Mouse (Mus musculus): ENCODE results near the gene Mob3b. TPM values are rescaled to one million over a fixed set of nuclear protein-coding genes. Genes with fewer than 3 reads are reported as not detected.
A peak's percentile ranks its signal among the peaks of the same experiment; 100 is the strongest.

Mob3b gene
- polyA plus RNA-seq, 1 experiment from 2014 or later, result 18.5 TPM

DNA sequence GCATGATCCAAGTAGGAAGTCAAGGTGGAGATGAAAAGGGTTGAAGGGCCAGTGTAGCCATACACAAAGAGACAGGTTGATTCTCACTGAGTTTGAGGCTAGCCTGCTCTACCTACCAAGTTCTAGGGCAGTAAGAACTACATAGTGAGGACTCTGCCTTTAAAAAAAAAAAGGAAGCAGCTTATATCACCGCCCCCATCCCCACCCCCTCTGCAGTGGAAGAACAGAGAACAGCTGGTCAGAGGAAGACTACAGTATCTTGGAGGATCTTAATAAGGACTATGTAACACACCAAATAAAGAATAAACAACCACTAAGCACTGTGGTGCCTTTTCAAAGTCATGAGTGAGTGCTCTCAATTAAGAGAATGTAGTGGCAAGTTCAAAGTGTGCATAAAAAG is 138.9 kb downstream of the Mob3b start:
- no peaks in the 10 kb centered on the region for H3K27me3 ChIP-seq
- peaks cover 13% of the 10 kb centered on the region; the same call in 1 of the 2 replicates for H3K4me1 ChIP-seq
- H3K4me2 ChIP-seq, result no peak overlapping the region
- H3K9ac ChIP-seq, result no peak overlapping the region
- no peaks in the 10 kb centered on the region for H3K9me3 ChIP-seq
- no peak for ATAC-seq (ENCODE audit: insufficient number of reproducible peaks, insufficient read depth, low FRiP score, low TSS enrichment, low read depth)
- H3K36me3 ChIP-seq, result no peaks in the 10 kb centered on the region
- no peak overlapping the region for H3K27ac ChIP-seq
- 73% methylated on average over 1 of the region's 1 CpGs for WGBS
- H3K4me3 ChIP-seq, result no peak overlapping the region

DNA sequence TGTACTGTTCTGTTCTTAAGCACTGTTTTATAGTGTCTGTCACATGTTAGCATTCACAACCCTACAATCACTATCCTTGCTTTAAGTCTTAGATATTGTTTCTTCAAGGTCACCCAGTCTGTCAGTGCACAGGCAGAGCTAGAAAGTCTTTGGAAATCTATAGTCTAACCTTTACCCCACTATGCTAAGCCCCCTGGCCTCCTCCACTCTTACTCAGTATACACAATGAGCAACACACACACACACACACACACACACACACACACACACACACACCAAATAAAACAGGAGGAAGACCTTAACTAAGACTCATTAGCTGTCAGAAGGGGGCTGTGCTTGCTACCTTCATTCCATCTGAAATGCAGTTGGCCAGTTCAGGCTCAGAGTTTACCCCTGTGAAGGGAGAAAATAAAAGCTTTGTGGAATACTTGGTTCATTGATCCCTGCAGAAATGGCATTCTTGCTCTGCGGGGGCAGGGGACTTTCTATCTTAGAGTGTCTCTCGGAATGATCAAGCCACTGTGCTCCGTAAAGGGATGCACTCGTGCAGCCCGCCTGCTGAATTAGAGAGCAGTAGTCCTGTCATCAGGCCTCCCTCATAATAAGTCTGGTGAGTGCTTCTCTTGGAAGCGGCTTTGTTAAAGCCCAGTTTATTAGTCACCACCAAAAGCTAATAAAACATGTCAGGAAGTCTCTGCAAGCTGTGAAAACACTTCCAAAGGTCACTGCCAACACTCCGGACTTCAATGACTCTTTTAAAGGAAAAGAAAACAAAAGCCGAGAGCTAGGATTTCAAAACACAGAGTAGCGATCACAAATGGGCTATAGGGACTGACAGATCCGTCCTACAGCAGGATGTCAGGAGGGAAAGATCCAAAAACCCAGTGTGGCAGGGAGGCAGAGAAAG is 144.6 kb downstream of the Mob3b start:
- Histone ChIP-seq H3K27me3 (no peaks in the 10 kb centered on the region), H3K9me3 (no peaks in the 10 kb centered on the region), H3K4me3 (no peak overlapping the region), H3K4me2 (no peak overlapping the region), H3K36me3 (no peaks in the 10 kb centered on the region), H3K9ac (no peak overlapping the region), H3K4me1 (peaks cover 9% of the 10 kb centered on the region), H3K27ac (no peak overlapping the region)
- 30% methylated on average over 10 of the region's 10 CpGs for WGBS
- ATAC-seq (ENCODE audit: insufficient number of reproducible peaks, insufficient read depth, low FRiP score, low TSS enrichment, low read depth), result no peak

DNA sequence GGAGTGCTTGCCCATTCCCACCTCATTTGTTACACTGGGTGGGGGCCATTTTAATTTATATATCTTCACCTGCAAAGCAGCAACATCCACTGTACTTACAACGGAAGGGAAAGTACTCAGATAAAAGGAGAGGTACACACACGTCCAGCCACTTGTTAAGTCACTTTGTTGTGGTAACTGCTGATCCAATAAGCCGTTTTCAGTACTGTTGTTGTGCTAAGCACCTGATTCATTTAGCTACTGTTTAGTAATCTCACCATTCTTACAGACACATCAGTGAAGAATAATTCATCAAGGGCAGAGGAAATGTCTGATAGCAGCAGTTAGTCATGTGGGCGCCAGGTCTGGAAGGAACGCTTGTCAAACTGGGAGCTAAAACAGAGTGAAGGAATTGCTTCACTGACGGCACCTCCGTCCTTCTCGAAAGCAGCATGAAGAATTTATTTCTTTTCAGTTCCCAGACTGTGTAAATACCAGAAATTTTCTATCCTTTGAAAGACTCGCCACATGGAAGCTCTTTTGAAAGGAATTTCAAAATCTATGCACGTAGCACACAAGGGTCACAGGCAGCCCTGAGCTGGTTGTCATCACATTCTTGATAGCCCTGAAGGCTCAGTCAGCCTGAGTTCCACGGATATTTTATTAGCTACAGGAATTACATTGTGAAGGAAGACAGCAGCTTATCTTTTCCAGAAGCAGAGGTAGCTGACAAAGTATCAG is 150.6 kb downstream of the Mob3b start:
- Histone ChIP-seq H3K27ac (no peak overlapping the region), H3K36me3 (no peaks in the 10 kb centered on the region), H3K4me1 (peaks cover 28% of the 10 kb centered on the region), H3K9ac (no peak overlapping the region), H3K27me3 (no peaks in the 10 kb centered on the region), H3K4me3 (no peak overlapping the region), H3K9me3 (no peaks in the 10 kb centered on the region), H3K4me2 (no peak overlapping the region)
- no peak for ATAC-seq (ENCODE audit: insufficient number of reproducible peaks, insufficient read depth, low FRiP score, low TSS enrichment, low read depth)
- WGBS, result 29% methylated on average over 11 of the region's 11 CpGs

DNA sequence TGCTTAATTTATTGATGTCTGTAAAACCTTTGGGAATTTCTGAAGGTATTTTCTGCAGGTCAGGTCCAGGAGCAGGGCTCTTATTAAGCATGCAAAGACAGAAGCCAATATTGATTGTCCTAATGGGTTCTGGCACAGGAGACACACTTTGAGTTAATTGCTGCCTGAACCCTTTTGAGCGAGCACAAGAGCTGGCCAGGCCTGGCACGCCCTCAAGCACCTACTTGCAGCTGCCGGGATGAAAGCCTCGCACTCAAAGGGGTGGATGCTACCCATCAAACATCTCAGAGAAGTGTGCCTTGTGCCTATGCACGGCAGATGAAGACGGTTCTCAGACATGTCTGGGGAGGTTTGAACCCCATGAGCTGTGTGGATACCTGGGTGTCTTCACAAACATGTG is 151.2 kb downstream of the Mob3b start:
- 57% methylated on average over 6 of the region's 6 CpGs for WGBS
- no peak overlapping the region for H3K27ac ChIP-seq
- peaks cover 28% of the 10 kb centered on the region for H3K4me1 ChIP-seq
- no peak for ATAC-seq (ENCODE audit: insufficient number of reproducible peaks, insufficient read depth, low FRiP score, low TSS enrichment, low read depth)
- H3K36me3 ChIP-seq, result no peaks in the 10 kb centered on the region
- H3K9me3 ChIP-seq, result no peaks in the 10 kb centered on the region
- H3K4me3 ChIP-seq, result no peak overlapping the region
- no peak overlapping the region for H3K4me2 ChIP-seq
- H3K27me3 ChIP-seq, result no peaks in the 10 kb centered on the region
- H3K9ac ChIP-seq, result no peak overlapping the region

DNA sequence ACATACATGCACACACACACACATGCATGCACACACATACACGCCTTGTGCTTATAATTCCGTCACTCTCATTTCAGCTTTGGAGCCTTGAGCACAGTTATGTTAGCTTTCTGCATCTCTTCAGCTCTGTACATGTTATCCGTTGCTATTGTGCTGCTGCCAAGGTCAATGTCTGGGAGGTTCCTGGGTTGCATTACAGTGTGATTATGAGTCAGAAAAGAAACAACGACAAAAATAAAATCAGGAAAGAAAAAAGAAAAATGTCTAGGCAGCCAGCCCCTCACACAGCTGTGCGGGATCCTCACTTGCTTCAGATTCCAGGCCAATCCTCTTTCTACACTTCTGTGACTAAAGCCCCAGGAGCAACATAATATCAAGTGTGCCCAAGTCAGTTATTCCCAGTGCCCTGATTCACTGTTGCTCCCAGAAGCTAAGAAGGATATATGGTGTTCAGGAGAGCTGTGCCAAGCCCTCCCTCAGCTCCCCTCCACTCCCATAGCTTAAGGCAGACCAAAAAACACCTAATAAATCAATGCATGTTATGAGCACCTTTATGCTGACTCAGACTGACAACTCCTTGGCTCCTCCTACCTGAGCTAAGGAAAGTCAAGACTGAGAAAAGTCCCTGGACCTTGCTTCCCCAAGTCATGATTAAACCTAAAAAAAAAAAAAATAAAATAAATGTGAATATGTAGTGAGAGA is 152.1 kb downstream of the Mob3b start:
- 49% methylated on average over 5 of the region's 5 CpGs for WGBS
- no peak overlapping the region for H3K4me3 ChIP-seq
- no peaks in the 10 kb centered on the region for H3K9me3 ChIP-seq
- H3K4me1 ChIP-seq, result peaks cover 28% of the 10 kb centered on the region
- no peaks in the 10 kb centered on the region for H3K36me3 ChIP-seq
- no peaks in the 10 kb centered on the region for H3K27me3 ChIP-seq
- H3K27ac ChIP-seq, result peak overlapping the region; percentile 22; the same call in 1 of the 2 replicates
- H3K4me2 ChIP-seq, result no peak overlapping the region
- no peak for ATAC-seq (ENCODE audit: insufficient number of reproducible peaks, insufficient read depth, low FRiP score, low TSS enrichment, low read depth)
- H3K9ac ChIP-seq, result no peak overlapping the region

DNA sequence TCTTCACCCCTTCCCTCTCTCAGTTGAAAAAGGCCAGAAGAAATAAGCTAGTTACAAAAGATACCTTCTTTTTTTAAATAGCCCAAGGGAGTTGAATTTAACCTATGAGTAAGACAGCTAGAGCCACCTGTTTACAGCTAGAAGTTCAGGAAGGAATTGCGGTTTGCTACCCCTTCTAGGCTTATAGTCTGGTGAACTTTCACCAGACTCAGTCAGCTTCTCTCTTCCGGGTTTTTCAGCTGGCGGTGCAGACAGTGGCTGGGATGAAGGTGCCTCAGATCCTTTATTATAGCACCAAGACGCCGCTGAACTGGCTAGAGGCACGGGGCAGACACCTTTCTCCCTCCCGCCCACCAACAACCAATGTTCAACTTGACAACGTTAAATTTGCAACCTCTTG is 152.8 kb downstream of the Mob3b start:
- 85% methylated on average over 8 of the region's 8 CpGs for WGBS
- no peak for ATAC-seq (ENCODE audit: insufficient number of reproducible peaks, insufficient read depth, low FRiP score, low TSS enrichment, low read depth)

DNA sequence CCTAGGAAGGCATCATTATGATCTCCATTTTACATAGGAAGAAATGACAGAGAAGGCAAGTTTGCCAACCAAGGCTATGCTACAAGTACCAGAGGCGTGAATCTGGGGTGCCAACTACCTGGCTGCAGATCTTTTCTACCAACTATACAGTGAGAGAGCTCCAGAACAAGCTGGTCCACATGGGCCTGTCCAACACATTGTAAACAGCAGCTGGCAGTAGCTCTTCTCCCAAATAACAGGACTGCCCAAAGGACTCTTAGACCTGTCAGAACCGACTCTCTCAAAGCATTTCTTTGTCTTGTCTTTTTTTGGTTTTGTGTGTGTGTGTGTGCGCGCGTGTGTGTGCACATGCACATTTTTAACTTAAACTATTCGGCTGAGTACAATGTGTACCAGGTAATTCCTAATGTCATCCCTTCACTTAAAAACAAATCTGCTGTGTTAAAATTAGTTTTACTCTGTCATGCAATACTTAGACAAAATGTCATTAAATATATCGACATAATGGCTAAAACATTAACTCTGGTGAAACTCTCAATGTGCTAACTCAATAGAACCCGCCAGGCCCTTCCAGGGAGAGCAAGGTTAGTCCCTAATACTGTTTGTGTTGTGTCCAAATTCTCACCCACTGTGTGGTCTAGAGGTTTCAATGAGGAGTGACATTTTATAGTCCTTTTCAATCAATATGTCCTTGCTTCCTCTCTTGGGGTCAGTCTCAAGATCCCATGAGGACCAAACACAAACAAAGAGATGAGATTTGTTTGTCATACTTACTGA is 153.5 kb downstream of the Mob3b start:
- no peak overlapping the region for H3K9ac ChIP-seq
- 90% methylated on average over 8 of the region's 8 CpGs for WGBS
- ATAC-seq (ENCODE audit: insufficient number of reproducible peaks, insufficient read depth, low FRiP score, low TSS enrichment, low read depth), result no peak
- H3K9me3 ChIP-seq, result no peaks in the 10 kb centered on the region
- H3K4me1 ChIP-seq, result peaks cover 28% of the 10 kb centered on the region
- H3K27me3 ChIP-seq, result no peaks in the 10 kb centered on the region
- H3K4me2 ChIP-seq, result no peak overlapping the region
- H3K27ac ChIP-seq, result no peak overlapping the region
- no peaks in the 10 kb centered on the region for H3K36me3 ChIP-seq
- H3K4me3 ChIP-seq, result no peak overlapping the region

More for the DNA sequence above, 152.8 kb downstream of the Mob3b start:
- no peak overlapping the region for H3K27ac ChIP-seq
- no peaks in the 10 kb centered on the region for H3K27me3 ChIP-seq
- peaks cover 28% of the 10 kb centered on the region for H3K4me1 ChIP-seq
- no peak overlapping the region for H3K9ac ChIP-seq
- no peak overlapping the region for H3K4me2 ChIP-seq
- no peak overlapping the region for H3K4me3 ChIP-seq
- H3K36me3 ChIP-seq, result no peaks in the 10 kb centered on the region
- no peaks in the 10 kb centered on the region for H3K9me3 ChIP-seq

DNA sequence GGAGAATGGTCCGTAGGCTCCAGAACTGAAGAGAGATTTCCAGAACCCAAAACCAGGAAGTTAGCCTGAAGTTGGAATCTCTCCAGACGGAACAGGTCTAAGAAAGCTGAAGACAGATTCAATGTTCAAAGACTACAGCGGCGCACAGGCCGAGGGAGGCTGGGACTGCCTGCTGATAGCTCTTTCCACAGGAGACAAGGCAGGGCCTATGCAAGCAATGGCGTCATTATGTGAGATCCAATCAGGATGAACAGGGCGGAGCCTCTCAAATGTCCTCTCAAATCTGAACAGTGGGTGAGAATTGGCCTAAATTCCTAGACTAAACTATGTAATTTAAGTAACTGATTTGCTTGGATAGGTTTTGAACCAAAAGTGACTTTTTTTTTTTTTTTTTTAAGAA is 160.7 kb downstream of the Mob3b start:
- 86% methylated on average over 7 of the region's 7 CpGs for WGBS
- no peak overlapping the region for H3K9ac ChIP-seq
- no peaks in the 10 kb centered on the region for H3K9me3 ChIP-seq
- H3K36me3 ChIP-seq, result no peaks in the 10 kb centered on the region
- H3K27me3 ChIP-seq, result peaks cover 8% of the 10 kb centered on the region; the same call in 1 of the 2 replicates
- H3K4me2 ChIP-seq, result no peak overlapping the region
- H3K27ac ChIP-seq, result no peak overlapping the region
- peaks cover 25% of the 10 kb centered on the region for H3K4me1 ChIP-seq
- no peak overlapping the region for H3K4me3 ChIP-seq
- no peak for ATAC-seq (ENCODE audit: insufficient number of reproducible peaks, insufficient read depth, low FRiP score, low TSS enrichment, low read depth)

DNA sequence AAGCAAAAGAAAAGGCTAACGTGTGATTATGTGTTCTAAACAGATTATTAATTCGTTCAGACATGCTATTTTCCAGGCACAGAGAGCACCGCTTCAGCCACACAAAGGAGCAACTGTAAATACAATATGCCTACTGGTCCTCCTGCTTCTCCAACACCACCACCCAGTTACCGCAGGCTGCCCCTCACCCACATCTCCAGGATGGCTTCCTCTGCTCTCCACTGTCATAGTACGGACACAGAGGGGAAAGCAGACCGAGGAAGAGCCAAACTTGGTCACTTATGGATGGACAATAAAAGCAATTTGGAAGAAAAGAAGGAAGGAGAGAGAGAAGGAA is 163.7 kb downstream of the Mob3b start:
- H3K9ac ChIP-seq, result 0 out of 2 replicates have a peak overlapping the region, but pooled peaks have one; percentile 49
- H3K27me3 ChIP-seq, result peaks cover 8% of the 10 kb centered on the region; the same call in 1 of the 2 replicates
- H3K4me3 ChIP-seq, result 0 out of 2 replicates have a peak overlapping the region, but pooled peaks have one; percentile 14
- ATAC-seq (ENCODE audit: insufficient number of reproducible peaks, insufficient read depth, low FRiP score, low TSS enrichment, low read depth), result 0 out of 2 replicates have a peak, but pooled peaks have one; percentile 1
- no peaks in the 10 kb centered on the region for H3K9me3 ChIP-seq
- peaks cover 35% of the 10 kb centered on the region for H3K4me1 ChIP-seq
- H3K27ac ChIP-seq, result peak overlapping the region; percentile 78
- H3K36me3 ChIP-seq, result no peaks in the 10 kb centered on the region
- 15% methylated on average over 6 of the region's 6 CpGs for WGBS
- H3K4me2 ChIP-seq, result peak overlapping the region; percentile 45

DNA sequence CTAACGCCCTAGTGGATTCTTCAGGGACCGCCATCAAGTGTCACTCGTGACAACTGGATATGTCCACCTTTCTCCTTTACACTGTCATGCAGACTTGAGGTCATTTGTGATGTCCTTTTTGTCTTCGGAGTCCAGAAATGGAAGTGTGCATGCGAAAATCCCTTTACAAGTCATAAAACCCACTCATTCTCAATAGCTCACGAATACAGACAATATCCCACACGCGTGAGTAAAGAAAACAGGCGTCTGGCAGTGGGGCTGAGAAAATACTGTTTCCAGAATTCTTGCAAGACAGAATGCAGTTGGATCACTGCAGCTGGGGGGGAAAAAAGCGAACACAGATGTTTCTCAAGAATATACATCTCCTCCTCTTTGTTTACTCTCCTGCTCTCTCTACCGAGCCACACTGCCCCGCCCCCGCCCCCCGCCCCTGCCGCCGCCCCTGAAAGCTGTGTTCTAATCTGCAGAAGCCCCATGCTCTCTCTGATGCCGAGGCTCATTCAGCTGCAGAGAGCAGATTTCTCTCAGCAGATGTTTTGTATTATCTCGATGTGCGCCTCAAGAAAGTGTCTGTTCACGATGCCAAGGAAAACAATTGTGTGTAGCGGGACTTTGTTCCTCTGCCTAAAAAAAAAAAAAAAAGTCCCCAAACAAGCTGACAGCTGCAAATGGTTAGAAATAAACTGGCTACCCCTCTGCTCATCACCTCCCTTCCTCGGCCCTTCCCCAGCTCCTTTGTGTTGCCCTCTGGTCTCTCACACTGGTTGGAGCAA is 164.2 kb downstream of the Mob3b start:
- Histone ChIP-seq H3K27me3 (peaks cover 8% of the 10 kb centered on the region; the same call in 1 of the 2 replicates), H3K4me2 (peak overlapping the region; percentile 45), H3K27ac (peak overlapping the region; percentile 78), H3K36me3 (no peaks in the 10 kb centered on the region), H3K4me3 (peak overlapping the region; percentile 14; the same call in 1 of the 2 replicates), H3K4me1 (peaks cover 35% of the 10 kb centered on the region), H3K9me3 (no peaks in the 10 kb centered on the region), H3K9ac (0 out of 2 replicates have a peak overlapping the region, but pooled peaks have one; percentile 49)
- 20% methylated on average over 22 of the region's 22 CpGs for WGBS
- peak; percentile 59 for ATAC-seq (ENCODE audit: insufficient number of reproducible peaks, insufficient read depth, low FRiP score, low TSS enrichment, low read depth)

Data from embryonic facial prominence, embryonic 13.5 days (tissue).